Mouse (Mus musculus): ENCODE measurements at regions not wholly inside any gene's neighbourhood (a gene's known extent, or its start where the extent isn't known, plus 50 kb on each side); places are given as distances from the start of the nearest gene placed in this dataset.
"Not testable (repeated sequence)": the region's sequence is repeated elsewhere in the genome, so short reads cannot be mapped to it uniquely, and the experiment has no call there.

DNA sequence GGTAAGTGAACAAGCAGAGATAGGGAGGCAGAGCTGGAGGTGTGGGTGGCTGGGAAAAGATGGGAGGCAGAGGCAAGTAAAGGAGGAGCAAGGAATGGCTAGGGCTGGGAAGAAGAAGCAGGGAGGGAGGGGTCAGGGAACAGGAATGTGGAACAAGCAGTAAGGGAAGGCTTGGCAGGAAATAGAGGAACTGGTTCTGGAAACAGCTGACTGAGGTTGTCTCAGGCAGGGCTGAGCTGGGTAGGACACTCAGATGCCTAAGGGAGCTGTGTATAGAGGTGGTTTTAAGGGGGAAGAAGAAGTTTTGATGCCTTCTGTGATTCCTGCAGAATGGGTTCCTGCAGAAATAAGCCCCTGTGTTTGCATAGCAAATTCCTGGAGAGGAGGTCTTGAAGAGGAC is 92.7 kb downstream of the Nucb2 start:
- DNase-seq (ENCODE audit: extremely low spot score in 1 of 2, low spot score in 1 of 2): no peak

DNA sequence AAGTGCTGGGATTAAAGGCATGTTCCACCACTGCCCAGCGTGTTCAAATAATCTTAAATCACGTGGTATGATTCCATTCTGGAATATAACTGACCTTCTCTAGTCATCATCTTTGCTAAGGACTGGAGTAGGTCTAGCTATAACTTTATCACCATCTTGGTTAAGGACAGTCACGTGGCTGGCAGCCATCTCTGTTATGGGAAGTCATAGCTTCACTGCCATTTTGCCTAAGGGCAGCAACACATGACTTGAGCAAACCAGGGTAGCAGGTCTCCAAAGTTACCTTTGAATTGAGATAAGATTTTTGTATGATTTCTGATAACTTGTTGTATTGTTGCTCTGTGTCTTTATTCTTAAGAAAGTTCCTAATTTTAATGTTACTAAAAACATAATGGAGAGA is 96.2 kb downstream of the Nucb2 start:
- no peak for DNase-seq (ENCODE audit: extremely low spot score in 1 of 2, low spot score in 1 of 2)

DNA sequence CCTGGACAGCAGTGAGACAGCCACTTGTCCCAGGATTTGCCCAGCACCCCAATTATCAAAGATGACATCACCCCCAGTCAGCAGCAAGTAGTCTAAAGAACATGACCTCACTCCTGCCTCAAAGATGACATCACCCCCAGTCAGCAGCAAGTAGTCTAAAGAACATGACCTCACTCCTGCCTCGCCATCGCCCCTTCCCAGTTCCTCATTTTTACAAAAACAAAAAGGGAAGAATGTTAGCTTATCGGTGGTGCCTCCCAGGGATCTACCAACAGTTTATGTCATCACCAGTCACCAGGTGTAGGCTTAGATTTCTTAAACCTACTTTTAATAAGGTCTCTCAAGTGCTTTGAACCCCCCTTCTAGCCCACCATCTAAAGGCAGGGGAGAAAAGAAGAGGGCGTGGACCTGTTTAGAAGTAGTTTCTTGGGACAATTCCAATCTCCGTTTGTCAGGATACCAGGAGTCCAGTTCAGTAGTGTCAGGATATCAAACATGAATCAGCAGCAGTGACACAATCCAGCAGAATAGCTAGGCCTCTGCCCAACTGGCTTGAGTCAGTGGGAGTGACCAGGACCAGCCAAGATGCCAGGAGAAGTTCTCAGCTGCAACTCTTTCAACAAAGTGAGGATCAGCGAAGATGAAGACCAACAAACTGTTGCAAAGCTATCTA is 99.1 kb downstream of the Nucb2 start:
- no peak for DNase-seq (ENCODE audit: extremely low spot score in 1 of 2, low spot score in 1 of 2)

DNA sequence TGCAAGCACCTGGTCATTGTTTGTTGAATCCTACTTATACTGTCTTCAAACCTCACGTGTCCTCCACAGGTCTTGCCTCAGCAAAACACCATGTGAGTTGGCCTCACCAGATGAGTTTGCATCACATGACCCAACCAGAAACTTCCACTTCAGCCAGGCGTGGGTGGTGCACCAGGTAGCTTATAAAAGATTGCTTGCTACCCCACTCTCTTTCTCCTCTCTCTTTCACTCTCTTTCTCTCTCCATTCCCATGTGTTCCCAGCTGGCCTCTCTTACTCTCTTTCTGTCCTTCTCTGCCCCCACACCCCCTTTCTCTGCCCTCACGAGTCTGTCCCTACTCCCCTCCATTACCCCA is 99.6 kb downstream of the Nucb2 start:
- no peak for DNase-seq (ENCODE audit: extremely low spot score in 1 of 2, low spot score in 1 of 2)

DNA sequence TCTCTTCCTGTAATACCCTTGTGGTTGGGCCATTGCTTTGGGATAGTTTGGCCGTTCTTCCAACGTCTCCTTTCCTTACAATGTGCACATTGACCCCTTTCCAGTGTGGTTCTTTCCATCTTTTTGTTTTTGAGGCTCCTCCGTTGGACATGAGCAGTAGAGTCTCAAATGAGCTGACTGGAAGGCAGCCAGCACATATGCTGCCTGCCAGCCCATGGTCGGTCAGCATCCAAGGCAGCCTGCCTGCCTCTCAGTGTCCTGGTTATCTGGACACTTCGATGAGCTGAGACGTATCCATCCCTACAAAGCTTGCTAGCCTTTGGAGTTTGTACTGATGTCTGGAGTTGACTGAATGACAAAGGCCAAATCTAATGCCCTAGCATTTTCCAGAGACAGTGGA is 102.1 kb downstream of the Nucb2 start:
- no peak for DNase-seq (ENCODE audit: extremely low spot score in 1 of 2, low spot score in 1 of 2)

DNA sequence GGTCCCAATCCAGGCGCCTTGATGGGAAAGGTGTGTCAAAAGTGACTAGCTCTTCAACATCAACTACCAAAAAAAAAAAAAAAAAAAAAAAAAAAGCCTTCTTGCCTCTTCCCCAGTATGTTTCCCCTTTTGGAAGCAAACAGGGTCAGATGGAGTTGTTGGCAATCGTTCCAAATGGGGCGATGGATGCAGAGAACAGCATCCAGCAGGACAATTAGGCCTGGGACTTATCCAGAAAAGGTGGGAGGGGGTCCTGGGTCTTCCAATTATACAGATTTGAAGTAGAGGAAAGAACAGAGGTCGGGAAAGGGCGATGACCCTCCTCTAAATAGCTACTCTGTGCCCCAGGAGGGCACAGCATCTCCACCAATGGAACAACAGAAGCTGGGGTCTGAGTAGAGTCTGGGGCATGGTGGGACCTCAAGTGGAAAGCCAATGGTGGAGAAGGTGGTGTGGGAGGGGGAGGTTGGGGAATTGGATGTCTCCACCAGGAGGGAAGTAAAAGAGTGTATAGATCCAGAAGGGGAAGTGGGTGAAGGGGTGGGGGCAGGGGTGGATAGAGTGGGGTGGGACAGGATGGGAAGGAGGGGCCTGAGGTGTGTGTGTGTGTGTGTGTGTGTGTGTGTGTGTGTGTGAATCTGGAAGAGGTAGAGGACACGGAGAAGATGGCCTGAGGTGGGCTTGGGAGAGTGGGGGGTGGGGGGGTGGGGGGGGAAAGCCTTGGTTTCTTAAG is 102.7 kb downstream of the Nucb2 start:
- DNase-seq (ENCODE audit: extremely low spot score in 1 of 2, low spot score in 1 of 2): no peak

DNA sequence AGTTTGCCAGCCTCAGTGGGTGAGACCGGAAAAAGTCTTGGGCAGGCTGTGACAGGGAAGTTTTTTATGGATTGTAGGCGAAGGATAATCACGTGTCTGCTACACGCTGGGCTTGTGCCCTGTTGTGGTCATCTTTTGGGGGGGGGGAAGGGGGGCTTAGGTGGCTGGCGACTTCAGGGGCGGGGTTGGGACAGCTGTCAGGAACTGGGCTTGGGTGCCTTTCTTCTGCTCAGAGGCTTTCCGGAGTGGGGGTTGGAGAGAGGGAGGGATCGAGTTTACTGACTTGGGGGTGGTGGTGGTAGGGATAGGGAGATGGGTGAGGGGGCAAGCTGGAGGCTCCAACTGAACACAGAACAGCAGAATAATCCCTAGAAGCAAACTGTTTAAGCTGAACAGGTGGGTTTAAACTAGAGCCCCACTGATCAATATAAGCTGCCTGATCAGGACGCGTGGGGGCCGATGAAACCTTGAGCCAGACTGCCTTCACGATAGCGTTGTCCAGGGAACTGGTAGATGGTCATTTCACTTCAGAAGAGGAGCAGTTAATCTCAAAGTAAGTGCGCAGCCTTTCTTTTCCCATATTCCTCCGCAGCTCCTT is 103.6 kb downstream of the Nucb2 start:
- DNase-seq (ENCODE audit: extremely low spot score in 1 of 2, low spot score in 1 of 2): no peak

DNA sequence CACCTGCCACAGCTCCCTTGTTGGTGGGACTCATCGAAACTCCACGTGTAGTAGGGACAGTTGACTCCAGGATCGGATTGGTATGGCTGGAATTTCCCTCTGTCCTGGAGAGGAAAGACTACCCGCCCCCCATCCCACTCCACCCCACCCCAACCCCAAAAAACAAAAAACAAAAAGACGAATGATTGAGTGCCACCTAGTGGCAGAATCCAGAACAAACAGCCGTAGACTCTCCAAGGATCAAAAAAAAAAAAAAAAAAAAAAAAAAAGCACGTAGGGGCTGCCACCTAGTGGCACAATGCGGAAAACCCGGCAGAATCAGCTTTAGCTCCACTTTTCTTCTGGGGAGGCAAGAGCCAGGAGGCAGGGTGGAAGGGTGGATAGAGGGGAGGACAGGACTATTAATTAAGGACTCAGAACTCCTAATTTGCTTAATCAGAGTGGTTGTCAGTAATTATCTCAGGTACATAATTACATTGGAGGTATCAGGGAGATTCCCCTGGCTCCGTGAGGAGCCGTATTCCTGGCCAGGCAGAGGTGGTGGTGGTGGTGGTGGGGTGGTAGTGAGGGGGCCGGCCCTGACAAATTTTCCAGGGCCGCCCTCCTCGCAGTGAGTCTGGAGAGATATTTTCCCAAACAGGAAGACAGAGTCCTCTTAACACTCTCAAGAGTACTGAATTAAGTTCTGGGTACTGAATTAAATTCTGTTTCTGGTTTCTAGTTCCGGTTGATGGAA is 104.3 kb downstream of the Nucb2 start:
- DNase-seq (ENCODE audit: extremely low spot score in 1 of 2, low spot score in 1 of 2): peak; percentile 20 to 72

DNA sequence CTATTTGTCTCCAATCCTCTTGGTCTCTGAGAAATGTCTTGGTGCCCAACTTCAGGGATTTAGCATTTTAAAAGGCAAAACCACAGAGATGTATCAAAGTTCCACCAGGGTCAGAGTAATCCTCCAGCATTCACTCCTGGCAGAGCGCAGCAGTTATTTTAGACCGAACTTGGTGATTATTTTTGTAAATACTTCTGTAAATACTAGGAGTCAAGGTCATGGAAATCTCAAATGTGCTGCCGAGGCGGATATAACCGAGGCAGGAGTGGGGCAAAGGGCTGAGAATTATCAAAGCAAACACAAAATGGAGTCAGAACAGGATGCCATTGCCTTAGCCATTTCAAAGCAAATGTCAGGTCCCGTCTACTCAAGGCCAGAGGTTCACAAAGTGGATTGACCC is 105.2 kb downstream of the Nucb2 start:
- no peak for DNase-seq (ENCODE audit: extremely low spot score in 1 of 2, low spot score in 1 of 2)

DNA sequence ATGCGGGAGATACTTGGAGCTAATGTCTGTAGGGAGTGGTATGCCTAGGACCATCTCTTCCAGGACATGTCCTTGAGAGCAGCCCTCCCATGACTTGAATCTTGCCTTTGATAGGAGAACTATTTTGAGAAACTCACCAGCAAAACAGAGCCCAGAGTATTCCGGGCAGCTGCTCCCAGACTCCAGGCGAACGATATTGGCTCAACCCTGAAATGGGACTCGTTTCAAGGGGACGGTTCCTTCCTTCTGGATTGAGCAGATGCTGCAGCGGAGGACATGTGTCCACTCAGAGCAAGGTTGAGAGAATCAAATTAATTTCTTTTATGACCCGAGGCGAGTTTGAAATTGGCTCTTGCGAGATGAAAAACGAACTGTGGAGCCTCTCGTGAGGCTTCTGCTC is 105.7 kb downstream of the Nucb2 start:
- no peak for DNase-seq (ENCODE audit: extremely low spot score in 1 of 2, low spot score in 1 of 2)

DNA sequence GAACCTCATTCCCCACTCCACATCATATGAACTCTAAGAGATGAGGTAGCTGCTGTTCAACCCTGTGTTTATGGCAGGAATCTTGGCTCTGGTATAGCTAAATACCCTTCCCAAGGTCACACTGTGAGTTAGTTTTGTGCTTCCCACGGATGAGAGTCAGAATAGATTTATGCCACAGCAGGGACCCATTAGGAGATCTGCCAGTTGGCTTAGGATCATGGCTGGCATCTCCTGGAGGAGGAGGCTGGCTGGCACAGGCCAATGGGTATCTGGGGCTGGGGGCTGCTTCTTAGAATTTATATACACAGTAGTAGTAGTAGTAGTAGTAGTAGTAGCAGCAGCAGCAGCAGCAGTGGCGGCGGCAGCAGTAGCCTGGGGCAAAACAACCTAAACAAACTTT is 111.8 kb downstream of the Nucb2 start:
- DNase-seq (ENCODE audit: extremely low spot score in 1 of 2, low spot score in 1 of 2): no peak

DNA sequence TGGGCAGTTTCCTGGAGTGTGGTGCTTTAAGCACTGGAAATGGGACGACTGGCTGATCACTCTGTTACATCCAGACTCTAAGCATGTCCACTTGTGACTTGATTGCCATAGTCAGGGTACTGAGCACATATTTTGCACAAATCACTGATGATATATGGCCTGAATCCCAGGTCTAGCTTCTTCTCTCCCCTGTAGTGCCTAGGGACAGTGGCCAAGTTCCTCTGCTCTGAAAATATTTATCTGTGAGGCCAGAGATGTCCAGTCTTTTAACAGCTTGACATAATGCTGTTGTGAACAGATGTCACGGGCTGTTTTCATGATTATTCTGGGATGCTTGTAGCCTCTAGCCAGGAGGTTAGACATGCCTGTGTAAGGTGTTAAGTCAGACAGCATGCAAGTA is 115.5 kb downstream of the Nucb2 start:
- DNase-seq (ENCODE audit: extremely low spot score in 1 of 2, low spot score in 1 of 2): no peak

DNA sequence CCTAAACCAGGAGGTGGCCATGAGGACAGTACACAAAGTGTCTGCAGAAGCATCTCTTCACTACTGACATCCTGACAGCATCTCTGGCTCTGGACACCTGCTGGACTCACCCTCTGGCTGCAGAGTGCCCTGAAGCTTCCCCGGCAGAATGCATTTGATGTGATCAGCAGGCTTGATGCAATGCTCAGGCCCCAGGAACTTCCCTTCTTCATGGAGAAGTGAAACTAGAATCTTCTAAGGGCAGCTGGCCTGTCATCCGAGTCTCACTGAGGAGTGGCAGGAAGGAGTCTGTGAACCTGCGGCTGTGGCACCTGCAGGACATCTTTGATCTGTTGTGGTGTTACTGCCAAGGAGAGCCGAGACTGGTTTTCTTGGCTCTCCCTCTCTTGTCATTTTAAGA is 116.2 kb downstream of the Nucb2 start:
- DNase-seq (ENCODE audit: extremely low spot score in 1 of 2, low spot score in 1 of 2): no peak

DNA sequence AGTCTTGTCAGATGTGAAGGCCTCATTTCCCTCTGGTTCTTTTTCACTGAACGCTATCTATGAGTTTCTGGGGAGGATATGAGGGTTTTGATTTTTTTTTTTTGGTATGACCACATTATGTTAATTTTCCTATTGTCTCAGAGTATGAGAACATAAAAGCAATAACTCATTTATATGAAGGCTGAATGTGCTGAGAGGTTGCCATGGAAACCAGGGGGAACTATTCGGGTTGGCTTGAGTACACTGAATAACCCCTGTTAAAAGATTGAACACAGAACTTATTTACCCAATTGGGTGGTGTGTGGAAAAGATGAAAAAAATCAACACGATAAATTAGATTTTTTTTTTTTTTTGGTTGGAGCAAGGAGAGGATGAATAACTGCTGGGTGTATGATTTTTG is 129.0 kb downstream of the Nucb2 start:
- DNase-seq (ENCODE audit: extremely low spot score in 1 of 2, low spot score in 1 of 2): no peak

DNA sequence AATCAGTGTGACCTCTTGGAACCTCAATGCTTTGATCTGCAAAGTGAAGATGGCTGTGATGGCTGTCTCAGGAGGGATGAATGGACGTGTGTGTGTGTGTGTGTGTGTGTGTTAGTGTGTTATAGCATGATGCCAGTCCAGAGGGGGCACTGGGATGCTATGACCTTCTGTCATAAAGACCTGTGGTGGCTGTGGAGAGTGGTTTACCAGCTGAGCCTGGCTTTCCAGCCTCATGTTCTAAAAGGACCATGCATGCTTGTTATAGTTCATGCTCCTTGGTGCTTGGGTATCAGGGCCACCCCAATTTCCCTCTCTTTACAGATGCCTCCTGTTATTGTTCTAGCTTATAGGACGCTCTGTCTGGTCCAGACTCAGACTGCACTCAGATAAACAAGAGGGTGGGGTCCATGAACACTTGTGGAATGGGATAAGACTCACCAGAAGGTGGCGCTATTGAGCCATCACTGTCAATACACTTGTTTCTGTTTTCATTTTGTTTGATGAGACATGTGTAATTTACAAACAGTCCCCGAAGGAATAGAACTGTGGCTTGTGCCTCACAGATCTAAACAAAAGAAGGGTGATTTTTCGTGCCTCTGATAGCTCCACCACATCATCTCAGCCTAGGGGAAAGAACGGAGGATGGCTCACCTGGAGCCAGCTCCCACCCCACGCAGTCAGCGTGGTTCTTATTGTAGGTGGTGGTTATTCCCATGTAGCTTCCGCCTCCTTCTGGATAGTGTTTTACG is 140.9 kb downstream of the Nucb2 start:
- DNase-seq (ENCODE audit: extremely low spot score in 1 of 2, low spot score in 1 of 2): peak; percentile 54 to 76

DNA sequence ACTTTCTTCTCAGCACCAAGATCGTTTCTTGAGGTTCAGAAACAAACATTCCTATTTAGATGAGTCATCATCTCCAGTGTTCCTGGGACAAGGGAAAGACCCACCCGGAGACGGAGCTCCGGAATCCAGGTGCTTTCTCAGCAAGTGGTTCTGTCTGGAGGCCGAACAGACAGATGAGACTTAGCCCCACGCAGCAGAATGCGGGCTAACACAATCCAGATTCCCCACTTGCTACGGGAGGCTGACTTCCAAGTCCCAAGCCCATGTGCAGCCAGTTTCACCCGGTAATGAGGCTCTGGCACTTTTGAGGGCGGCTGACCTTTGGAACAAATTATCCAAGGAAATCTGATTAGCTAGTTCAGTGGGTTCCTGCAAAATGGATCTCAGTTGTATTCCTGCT is 150.3 kb downstream of the Nucb2 start:
- DNase-seq (ENCODE audit: extremely low spot score in 1 of 2, low spot score in 1 of 2): no peak

DNA sequence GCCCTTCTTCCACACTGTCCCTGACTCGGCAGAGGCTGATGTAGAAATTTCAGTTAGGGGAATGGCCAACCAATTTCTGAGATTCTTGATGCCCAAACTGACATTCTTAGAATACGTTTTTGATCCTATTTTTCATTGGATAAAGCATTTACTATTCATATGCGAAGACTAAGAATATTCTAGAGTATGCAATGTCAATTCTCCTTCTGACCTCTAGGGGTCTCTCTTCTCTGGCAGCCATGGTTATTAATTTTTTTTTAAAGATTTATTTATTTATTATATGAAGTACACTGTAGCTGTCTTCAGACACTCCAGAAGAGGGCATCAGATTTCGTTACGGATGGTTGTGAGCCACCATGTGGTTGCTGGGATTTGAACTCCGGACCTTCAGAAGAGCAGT is 152.9 kb downstream of the Nucb2 start:
- not testable (repeated sequence) for DNase-seq (ENCODE audit: extremely low spot score in 1 of 2, low spot score in 1 of 2)

DNA sequence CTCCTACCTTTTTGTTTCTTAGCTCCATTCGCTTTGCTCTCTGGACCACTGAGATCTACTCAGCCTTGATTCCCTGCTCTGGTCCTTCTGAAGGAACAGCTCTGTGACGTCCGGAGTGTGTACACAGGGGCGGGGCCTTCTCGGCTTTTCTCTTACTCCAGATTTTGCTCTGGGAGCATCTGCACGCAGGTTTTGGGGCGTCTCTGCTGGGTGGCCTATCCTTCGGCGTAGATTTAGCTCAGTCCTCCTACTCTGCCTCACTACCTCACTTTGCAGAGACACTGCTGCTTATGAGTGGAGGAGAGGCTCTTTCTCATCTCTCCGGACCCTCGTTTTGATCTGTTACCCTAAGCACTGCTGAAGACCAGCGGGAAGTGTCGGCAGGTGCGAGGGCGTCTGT is 161.4 kb downstream of the Nucb2 start:
- DNase-seq (ENCODE audit: extremely low spot score in 1 of 2, low spot score in 1 of 2): no peak

DNA sequence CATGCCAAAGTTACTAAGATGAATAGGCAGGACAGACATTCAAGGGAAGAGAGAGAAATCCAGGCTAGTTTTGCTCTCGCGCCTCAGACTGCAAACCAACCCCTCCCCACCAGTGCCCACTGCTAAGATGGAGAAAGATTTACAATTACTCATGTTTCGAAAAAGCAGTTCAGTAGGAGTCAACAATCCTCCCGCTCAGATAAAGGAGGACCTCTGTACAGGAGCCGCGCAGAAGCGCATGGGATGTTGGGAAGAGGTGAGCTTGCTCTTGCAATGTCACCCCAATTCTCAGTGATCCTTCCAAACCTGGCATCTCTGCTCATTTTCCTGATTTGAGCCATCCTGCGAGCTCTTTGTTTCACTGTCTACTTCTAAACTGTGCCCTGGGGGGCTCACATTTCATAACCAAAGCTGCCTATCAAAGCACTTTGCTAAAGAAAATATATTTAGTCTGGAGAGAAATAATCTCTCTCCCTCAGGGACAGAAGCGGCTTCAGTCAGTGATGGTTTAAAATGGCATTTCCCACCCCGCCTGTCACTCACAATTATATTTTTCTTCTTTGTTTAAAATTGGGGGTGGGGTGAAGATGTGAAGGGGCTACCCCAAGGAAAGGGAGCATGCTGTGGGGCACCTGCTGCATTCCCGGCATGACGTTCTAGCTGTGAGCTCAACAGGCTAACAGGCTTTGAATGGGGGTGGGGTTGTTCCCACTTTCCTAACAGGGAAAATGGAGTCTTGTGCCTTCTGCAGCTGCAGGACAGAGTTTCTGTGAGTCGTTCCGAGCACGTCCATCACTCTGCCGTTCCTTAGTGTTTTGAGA is 170.2 kb downstream of the Nucb2 start:
- DNase-seq (ENCODE audit: extremely low spot score in 1 of 2, low spot score in 1 of 2): no peak

DNA sequence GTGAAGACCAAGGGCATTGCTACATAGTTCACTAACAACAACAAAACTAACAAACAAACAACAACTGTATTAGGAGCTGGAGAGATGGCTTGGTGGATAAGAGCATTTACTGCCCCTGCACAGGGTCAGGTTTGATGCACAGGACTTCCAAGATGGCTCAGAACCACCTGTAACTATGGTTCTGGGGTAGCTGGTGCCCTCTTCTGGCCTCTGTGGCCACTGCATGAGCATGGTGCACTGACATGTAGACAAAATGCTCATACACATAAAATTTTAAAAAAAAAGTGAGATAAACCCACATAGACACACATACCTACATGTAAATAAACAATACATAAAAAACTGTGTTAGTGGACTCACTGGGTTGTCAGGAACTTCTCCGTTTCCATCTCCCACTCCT is 172.5 kb downstream of the Nucb2 start:
- DNase-seq (ENCODE audit: extremely low spot score in 1 of 2, low spot score in 1 of 2): no peak
